Mouse (Mus musculus) cerebellum, postnatal 4 days (tissue): ENCODE results near the gene Mettl26.

Source experiments
- DNase-seq, 2 experiments: peaks; one replicate each; pipeline ENCODE4 v3.0.0; 2022; ENCODE audit warnings: low spot score in 2 of 2, mixed read lengths in 1 of 2

Gene Mettl26

DNA sequence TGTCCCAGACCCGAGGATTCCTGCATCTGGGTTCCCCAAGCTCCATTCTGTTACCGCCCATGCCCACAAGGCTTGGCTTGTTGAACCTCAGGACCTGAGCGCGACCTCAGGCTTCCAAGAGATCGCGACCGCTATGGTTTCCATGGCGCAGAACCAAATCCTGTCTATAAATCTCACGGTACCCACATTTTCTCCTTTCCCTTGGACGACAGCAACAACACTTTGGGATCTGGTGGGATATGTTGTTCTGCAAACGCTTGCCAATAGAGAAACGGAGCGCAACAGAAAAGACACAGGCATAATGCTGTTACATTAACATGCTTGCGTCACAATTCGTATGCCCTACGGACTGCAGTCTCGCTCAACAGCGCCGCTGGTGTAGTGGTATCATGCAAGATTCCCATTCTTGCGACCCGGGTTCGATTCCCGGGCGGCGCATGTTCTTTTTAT lies at the start of gene Mettl26:
Mettl26 (plus strand) TSS at position 354 of the 450 bp plus-strand sequence.
- DNase-seq, result peak; percentile 94 to 96

DNA sequence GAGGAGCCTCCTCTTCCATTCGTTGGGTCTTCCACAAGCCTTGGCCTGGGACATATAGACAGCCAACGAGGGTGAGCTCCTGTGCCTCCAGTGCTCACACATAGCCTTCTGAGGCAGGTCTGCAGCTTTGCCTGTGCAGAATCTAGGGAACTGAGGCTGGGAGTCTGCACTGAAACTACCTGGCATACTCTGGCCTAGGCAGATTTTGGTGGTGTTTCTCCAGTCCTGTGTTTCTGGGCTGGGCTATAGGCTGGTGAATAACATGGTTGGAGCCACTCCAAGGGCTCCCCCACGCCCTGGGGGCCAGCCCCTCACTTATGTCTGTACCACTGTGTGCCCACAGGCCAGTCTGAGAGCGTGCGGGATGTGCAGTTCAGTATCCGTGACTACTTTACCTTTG lies 49.6 kb upstream of the Mettl26 start:
- no peak for DNase-seq

DNA sequence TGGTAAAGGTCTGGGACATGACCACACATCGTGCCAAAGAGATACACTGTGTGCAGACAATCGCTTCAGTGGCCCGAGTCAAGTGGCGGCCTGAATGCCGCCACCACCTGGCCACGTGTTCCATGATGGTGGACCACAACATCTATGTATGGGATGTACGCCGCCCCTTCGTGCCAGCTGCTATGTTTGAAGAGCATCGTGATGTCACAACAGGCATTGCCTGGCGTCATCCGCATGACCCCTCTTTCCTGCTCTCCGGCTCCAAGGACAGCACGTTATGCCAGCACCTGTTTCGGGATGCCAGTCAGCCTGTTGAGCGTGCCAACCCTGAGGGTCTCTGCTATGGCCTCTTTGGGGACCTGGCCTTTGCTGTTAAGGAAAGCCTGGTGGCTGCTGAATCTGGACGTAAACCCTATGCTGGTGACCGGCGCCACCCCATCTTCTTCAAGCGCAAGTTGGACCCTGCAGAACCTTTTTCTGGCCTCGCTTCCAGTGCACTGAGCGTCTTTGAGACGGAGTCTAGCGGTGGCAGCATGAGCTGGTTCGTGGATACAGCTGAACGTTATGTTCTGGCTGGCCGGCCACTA lies 48.8 kb upstream of the Mettl26 start:
- no peak for DNase-seq

DNA sequence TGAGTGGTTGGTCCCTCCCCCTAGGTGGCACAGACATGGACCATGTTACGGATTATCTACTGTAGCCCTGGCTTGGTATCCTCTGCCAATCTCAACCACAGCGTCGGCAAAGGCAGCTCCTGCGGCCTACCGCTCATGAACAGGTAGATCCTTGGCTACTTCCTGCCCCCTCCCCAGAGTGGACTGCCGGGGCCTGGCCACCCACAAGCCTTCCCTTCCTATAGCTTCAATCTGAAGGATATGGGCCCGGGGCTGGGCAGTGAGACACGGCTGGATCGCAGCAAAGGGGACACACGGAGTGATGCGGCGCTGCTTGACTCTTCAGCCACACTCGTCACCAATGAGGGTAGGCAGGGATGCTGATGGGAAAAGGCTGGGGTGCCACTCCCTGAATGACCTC lies 47.9 kb upstream of the Mettl26 start:
- DNase-seq, result no peak

DNA sequence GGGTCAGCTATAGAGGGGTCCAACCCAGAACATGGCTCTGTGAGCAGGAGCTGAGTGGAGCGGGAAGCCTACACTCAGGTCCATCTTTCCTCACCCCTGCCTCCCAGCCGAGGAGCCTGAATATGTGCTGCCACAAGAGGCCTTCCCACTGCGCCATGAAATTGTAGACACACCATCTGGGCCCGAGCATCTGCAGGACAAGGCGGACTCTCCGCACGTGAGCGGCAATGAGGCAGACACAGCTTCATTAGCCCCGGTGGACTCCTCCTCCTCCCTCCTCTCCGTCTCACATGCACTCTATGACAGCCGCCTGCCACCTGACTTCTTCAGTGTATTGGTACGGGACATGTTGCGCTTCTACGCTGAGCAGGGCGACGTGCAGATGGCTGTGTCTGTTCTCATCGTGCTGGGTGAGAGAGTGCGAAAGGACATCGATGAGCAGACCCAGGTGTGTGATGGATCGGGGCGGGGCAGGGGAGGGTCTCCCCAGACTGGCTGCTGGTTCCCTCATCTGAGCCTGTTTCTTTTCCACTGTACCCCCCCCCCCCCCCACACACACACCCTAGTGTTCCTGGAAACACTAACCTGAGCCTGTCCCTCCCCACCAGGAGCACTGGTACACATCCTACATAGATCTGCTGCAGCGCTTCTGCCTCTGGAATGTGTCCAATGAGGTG lies 47.2 kb upstream of the Mettl26 start:
- DNase-seq, result no peak

DNA sequence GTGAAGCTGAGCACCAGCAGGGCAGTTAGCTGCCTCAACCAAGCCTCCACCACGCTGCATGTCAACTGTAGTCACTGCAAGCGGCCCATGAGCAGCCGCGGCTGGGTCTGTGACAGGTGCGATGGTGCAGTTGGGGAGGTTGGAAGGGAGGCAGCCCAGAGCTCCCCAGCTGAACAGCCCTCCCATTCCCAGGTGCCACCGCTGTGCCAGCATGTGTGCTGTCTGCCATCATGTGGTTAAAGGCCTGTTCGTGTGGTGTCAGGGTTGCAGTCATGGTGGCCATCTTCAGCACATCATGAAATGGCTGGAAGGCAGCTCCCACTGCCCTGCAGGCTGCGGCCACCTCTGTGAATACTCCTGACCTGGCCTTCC lies 46.7 kb upstream of the Mettl26 start:
- no peak for DNase-seq

DNA sequence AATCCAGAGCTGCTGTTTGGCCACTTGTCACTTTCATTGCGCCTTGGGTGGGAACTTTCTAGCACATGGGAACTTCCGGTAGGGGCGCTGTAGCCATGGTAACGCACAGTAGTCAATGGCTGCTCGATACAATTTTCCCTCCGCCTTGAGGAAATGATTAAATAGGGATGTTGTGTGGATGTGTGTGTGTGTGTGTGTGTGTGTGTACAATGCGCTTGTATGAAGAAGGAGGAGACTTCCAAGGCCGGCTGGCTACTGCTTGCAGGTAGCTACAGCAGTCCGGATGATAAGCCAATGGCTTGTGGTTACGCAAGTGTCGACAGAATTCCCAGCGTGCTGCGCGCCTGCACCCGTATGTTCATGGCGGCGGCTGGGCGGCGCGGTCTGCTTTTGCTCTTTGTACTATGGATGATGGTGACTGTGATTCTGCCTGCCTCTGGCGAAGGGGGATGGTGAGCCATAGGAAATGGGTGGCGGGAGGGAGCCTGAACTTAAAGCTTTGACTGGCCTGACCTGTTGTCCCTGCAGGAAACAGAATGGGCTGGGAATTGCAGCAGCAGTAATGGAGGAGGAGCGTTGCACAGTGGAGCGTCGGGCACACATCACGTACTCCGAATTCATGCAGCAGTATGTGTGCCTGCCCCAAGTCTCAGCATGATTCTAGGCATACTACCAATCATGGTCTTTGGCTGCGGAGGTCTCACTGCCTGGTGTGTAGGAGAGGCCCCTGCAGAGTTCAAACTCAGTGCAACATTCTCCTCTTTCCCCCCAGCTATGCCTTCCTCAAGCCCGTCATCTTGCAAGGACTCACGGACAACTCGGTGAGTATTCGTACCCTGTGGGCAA lies 45.9 kb upstream of the Mettl26 start, which contains the start of gene Jmjd8:
Jmjd8 (plus strand) TSS at position 156 of the 846 bp plus-strand sequence.
- DNase-seq, result peak; percentile 68 to 77

DNA sequence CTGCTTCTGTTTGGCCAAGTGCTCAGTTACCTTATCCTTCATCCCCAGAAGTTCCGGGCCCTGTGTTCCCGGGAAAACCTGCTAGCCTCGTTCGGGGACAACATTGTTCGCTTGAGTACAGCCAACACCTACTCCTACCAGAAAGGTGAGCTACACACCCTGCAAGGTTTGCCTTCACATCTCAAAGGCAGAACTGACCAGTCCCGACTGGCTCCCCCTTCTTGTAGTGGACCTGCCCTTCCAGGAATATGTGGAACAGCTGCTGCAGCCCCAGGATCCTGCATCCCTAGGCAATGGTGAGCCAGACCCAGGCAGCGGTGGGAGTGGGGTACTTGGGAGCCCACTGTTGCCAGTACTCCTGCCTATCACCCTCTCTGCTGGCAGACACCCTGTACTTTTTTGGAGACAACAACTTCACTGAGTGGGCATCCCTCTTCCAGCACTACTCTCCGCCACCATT lies 45.3 kb upstream of the Mettl26 start:
- DNase-seq, result no peak

DNA sequence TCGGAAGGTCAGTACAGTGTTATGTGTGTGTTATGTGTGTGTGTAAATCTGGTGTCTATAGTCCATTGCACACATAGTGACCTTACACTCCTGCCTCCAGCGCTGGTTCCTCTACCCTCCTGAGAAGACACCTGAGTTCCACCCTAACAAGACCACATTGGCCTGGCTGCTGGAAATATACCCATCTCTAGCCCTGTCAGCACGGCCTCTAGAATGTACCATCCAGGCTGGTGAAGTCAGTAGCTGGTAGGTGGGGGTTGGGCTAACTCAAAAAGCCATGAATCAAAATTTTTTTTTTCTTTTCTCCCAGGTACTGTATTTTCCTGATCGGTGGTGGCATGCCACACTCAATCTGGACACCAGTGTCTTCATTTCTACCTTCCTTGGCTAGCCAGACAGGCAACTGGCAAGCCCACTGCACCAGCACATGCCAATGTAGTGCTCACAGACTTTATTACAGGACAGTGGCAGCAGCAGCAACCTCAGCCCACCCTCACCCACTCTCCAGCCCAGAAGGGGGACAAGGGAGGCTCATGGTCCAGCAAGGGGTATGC lies 44.6 kb upstream of the Mettl26 start:
- no peak for DNase-seq

DNA sequence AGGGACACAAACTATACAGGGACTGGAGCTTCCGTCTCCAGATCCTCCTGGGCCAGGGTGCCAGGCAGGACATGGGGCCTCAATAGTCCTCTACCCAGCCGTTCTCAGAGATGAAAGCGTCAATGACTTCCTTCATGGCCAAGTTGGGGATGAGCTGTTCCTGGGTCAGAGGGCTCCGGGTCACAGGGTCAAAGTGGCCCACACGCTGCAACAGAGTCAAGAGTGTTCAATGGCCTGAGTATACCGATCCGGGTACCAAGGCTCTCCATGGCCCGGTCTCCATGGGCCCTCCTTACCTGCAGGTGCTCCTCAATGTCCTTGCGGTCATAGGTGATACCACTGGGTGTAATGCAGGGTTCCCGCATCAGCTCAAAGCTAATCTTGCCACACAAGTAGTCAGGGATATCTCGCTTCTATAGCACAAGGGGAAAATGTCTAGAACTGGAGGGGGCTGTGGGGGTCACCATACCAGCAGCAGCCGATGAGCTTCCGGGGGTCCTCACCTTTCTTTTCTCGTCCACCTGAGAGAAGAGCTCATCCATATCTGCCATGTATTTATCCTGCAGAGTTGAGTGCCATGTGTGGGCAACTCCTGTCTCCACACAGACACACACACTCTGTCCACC lies 44.0 kb upstream of the Mettl26 start:
- no peak for DNase-seq

DNA sequence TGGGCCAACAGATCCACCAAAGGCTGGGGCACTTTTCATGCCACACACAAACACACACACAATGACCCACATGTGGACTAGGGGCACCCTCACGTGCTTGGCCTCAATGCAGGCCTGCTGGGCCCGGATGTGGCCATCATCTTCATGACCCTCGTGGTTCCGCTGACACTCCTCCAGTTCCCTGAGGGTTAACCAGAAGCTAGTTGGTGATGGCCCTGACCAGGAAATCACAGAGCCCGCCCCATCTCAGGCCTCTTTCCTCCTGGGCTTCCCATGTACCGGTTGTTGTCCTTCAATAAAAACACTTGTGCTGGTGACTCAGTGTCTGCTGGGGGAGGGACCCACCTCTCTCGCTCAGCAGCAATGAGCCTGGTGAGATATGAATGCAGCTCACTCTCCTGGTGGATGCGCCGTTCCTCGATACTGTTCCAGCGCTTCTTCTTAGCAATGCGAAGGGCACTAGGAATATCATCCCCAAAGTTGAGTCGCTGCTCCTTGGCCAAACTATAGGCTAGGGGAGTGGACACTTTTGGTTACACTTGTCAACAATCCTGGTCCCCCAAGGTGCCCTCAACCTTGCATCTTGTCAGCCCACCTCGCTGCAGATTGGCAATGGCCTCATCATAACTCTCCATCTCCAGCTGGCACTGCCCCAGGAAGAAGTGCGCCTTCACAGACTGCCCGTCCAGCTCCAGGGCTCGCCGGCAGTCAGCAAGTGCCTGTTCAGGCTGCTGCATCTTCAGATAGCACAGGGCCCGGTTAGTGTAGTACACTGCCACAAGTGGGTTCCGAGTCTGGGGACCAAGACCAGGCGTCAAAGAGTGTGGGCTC lies 43.2 kb upstream of the Mettl26 start:
- peak in 1 of 2 experiments; percentile 43 for DNase-seq

DNA sequence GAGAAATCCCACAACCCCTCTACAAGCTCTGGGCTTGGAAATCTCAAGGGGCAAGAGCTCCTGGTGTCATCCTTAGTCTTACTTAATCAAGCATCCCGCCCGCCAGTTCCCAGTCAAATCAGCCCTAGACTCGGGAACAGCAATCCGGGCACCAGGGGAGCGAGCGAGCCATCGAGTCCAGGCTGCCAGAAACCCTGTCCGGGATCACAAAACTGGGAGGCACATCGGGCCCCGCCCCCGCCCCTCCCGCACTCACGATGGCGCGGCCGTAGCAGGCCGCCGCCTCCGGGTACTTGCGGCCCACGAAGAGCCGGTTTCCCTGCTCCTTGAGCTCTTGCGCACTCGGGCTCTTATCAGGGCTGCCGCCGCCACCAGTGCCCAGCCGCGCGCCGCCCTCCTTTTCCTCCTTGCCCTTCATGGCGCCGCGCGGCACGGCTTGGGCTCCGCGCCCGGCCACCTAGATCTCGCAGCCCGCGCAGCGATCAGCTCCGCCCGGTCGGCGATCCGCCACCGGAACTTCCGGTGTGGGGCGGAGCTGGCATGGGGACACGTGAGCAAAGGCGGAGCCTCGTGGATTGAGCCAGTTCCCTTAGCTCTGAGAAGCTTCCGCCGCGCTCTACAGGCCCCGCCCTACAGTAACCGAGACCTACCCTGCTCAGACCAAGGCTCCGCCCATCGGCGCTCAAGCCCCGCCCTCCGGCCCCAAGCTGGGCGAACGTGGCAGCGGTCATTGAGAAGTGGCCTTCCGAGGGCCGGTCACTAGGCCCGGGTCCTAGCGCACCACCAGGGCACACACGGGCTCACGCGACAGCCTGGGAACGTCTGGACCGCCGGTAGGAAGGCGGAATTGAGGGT lies 42.2 kb upstream of the Mettl26 start:
- DNase-seq, result peak; percentile 94 to 99

DNA sequence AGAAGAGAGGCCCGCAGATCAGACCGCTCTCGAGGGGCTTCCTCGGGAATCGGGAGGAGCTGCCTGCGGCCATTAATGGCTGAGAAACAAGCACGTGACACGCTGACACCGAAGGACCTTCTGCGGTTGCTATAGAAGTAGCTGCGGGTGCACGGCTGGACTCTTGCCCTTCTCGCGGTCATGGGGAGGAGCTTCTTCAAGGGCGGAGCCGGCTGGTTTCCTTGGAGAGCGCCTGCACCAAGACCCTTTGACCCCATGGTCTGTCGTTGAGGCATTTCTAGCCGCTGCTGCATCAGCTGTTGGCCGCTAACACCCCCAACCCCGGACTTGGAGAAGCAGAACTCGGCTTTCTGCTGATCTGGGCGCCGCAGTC lies 41.6 kb upstream of the Mettl26 start, which contains the start of gene Stub1:
Stub1 (minus strand) TSS at position 114 of the 373 bp plus-strand sequence.
- peak; percentile 57 to 81 for DNase-seq

DNA sequence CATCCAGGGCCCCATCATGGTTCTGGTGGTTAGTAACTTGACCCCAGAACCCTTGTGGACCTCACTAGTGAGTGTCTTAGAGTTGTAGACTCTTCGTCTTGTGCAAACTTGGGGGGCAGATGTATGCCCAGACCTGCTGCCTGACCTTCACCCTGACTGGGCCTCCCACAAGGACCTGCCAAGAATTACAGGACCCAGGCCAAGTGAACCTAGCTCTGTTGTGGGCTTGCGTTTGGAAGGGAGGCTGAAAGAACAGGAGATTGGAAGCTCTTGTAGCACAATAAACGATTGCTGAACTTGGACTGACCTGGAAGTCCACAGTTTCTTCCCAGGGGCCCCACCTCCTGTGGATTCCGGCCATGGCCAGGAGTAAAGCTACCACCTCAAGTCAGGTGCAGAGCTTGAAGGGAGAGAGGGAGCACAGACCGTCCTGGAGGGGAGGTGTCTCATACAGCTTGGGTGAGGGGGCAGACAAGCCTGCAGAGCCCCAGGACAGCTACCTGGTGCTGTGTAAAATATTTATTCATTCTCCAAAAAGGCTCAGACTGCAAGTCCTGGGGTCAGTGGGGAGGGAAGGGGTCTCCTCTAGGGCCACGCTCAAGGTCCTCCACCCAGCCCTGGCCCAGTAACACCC lies 40.8 kb upstream of the Mettl26 start:
- no peak for DNase-seq

DNA sequence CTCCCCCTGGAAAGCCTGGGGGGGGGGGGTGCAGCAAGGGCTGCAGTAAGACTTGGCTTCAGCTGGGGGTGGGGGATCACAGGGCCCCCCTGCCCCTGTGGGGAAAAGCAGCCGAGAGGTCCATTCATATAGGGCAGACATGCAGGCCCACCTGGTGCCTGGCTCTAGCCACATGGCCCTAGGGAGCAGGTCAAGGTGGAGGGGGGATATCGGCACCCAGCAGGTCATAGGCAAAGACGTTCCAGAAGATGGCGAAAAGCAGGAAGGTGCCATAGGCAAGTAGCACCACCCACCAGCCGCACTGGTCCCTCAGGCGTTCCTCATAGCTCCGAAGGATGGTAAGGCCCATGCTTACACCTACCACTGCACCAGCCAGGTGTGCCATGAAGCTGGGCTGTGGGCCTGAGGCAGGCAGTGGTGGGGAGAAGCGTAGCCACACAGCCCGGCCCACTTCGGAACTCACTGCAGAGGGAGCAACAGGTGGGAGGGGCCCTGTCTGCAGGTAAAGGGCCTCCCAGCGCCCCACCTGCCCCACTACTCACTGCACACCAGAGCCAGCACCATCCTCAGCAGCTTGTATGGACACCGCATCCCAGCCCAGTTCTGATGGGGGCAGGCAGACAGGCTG lies 40.2 kb upstream of the Mettl26 start:
- no peak for DNase-seq

DNA sequence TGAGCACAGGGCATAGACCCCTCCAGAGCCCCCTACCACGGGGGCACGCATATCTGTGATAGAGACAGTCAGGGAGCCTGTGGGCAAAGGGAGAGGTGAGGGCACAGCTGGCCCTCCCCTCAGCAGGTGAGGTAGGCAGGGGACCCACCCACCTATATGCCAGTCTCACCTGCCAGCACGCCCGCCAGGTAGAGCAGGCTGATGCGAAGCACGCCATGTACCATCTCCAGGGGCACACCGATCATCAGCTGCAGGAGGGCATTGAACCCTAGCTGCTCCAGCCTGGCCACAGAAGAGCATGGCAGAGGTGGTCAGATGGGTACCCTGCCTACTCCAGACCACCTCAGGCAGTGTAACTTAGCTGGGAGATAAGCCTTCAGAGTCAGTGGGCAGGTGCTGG lies 39.6 kb upstream of the Mettl26 start:
- no peak for DNase-seq

DNA sequence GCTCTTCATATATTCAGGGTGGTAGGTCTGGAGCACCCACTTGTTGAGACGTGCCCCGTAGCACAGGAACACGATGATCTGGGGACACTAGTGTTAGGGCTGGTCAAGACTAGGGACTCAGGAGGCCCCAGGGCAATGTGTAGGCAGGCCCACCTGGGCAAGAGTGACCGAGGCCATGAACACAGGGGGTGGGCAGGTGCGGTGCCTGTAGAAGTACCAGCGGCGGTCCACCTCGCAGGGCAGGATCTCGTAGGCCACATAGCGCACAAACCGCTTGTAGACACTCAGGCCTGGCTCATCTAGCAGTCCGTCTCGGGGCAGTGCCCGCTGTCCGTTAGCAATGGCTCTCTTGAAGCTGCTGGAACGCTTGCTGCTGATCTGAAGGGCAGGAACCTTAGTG lies 39.1 kb upstream of the Mettl26 start:
- DNase-seq, result no peak

DNA sequence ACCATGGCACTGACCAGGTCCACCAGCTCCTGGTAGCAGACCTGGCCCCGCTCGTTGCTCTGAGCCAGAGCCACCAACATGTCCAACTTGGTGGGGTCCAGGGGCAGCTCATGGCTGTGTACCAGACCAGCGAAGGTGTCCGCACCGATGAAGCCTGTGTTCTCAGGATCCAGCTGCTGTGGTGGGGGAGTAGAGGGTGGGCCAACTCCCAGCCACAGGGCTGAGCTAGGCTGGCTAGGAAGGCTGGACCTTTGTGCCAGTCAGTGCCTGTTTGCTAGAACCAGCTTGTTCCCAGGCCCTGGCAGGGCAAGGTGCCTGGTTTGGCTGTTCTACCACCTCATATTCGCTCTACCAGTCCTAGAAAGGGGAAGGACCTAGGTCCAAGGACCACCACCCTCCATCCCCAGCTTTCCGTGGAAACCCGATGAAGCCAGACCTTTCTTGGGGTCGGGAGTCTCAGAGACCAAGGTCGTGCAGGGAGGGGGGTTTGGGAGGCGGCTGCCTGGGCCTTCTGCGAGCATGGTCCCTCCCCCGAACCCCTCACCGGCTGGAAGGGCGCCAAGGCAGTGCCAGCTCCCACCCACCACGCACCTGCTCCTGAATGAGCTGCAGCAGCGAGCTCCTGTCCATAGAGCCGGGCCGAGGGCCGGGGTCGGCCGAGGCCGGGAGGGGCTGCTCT lies 38.3 kb upstream of the Mettl26 start:
- peak in 1 of 2 experiments; percentile 26 for DNase-seq
